Mouse (Mus musculus) lung, adult 2 months (tissue): ENCODE data around the gene Kcnj14.

ENCODE experiments used
- CTCF ChIP-seq: fragments of 200-500 bp; IDR thresholded peaks from 2 replicates; pipeline ENCODE4 v1.5.1; 2011; ENCODE audit warnings: mild to moderate bottlenecking, low read length, control low read depth; ENCODE audit not compliant: insufficient read depth
- POLR2A ChIP-seq: fragments of 200-500 bp; IDR thresholded peaks from 2 replicates; pipeline ENCODE4 v1.6.1; 2011; ENCODE audit warnings: low read depth, mild to moderate bottlenecking, control low read depth, low read length, borderline replicate concordance; ENCODE audit errors: extremely low read depth

DNA sequence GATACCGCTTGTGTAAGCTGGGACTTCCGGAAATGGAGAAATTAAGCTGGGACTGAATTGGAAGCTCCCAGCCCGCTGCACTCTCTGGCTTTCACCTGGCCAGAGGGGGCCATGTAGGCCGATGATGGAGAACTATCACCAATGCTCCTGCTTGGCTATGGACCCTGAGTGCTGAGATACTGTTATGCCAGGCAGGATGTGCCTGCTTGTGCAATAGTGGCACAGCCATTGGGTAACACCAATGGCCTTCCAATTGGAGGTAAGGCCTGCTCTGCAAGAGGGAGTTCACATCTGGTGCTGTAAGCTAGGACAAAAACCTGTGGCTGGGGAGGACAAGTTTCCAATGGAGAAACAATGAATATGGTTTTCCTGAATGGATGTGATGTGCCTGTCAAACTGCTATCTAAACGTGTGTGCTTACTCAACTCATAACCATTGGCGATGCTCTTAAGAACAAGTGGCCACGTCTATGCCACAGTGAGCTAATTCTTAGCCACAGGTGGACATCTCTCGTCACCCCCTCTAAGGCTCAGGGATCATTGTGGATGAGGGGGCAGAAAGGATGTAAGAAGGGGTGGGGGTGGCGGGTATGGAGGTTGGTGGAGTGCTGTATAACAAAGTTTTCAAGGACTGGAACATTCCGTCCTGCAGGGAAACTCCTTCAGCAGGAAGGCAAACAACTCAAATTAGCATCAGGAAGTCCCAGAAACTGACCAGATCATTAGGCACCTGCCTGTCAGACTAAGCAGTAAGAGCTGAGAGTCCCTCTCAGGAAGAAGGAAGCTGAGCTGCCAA is 18.6 kb upstream of the Kcnj14 start:
- TF ChIP-seq CTCF = no peak
- TF ChIP-seq POLR2A = no peak
